Mouse (Mus musculus) bone marrow macrophage, adult 2 months (primary cell): ENCODE measurements around the gene Pkd1l3. TPM values are rescaled to one million over a fixed set of nuclear protein-coding genes. Genes with fewer than 3 reads are reported as not detected.

Experiments
- H3K27ac ChIP-seq: 2 replicates; pipeline ENCODE4 v1.5.1; 2012; ENCODE audit warnings: low read depth, low read length; ENCODE audit not compliant: insufficient read depth
- H3K4me1 ChIP-seq: 2 replicates; pipeline ENCODE4 v1.6.1; 2012; ENCODE audit warnings: low read length; ENCODE audit not compliant: control insufficient read depth, insufficient read depth
- H3K4me3 ChIP-seq: 2 replicates; pipeline ENCODE4 v1.5.1; 2012; ENCODE audit warnings: mild to moderate bottlenecking, low read length, moderate library complexity; ENCODE audit not compliant: insufficient read depth
- CTCF ChIP-seq: IDR thresholded peaks from 2 replicates; pipeline ENCODE4 v1.5.1; 2012; ENCODE audit warnings: low read depth, mild to moderate bottlenecking, low read length, moderate library complexity
- POLR2A ChIP-seq: IDR thresholded peaks from 2 replicates; pipeline ENCODE4 v1.6.1; 2012; ENCODE audit warnings: mild to moderate bottlenecking, low read depth, low read length, borderline replicate concordance
- polyA plus RNA-seq: library from polyadenylated mRNA; stranded (reverse); fragments of >200 nt; gene quantifications from 2 replicates; pipeline ENCODE4 v1.2.4, GENCODE M21; 2012; ENCODE audit not compliant: missing spikeins, insufficient read depth, insufficient read length

Gene Pkd1l3
- polyA plus RNA-seq, 1 experiment = not detected

DNA sequence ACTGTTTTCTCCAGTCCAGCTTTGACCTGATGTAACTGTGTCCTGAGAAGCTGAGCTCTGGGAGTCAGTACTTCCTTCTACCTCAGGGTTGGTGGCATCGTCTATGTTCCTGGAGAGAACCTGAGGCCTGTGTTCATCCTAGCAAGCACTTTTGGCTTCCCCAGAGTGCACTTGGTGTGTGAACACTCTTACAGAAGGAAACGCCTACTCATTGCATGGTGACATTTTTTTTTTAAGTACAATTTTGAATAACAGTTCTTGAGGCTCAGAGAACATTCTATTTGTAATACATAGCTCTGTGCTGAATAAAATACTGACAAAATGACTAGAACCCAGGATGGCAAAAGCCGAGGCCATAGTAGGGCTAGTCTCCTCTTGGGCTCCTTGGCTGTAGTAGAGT lies 42.5 kb downstream of the Pkd1l3 start:
- TF ChIP-seq POLR2A = no peak
- TF ChIP-seq CTCF = no peak
- H3K4me1 ChIP-seq = no peaks in the 10 kb centered on the region
- H3K27ac ChIP-seq = no peak overlapping the region
- no peak overlapping the region for H3K4me3 ChIP-seq

DNA sequence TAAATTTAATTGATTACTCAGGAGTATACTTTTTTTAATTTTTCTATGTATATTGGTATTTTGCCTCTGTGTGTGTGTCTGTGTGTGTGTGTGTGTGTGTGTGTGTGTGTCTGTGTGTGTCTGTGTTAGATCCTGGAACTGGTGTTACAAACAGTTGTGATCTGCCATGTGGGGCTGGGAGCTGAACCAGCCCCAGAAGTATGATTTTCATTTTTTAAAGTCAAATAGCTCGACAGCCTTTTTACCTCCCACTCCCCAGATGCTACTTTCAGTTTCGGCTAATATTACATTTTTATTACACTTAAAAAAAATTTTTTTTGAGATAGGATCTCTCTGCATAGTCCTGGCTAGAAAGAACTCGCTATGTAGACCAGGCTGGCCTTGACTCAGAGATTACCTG lies 48.0 kb downstream of the Pkd1l3 start:
- no peaks in the 10 kb centered on the region for H3K4me1 ChIP-seq
- TF ChIP-seq POLR2A = no peak
- no peak for TF ChIP-seq CTCF
- no peak overlapping the region for H3K27ac ChIP-seq

DNA sequence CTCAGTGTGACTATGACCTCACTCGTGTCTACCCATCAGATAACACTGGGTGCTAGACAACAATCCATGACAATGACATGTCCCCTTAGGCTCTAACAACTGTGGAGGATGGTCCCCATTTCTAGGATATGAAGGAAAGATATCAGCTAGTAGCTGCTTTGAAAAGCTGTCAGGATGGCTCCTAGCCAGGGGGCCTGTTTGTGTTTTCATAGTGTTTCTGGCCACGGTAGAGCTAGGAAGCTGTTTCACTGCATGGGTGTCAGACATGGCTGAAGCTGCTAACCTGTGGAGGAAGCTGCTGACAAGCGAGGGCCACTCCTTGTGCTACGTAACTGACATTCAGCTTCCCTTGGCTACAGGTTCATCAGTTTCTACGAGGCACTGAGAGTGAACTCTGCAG lies 52.3 kb downstream of the Pkd1l3 start:
- no peaks in the 10 kb centered on the region for H3K4me1 ChIP-seq
- no peak overlapping the region for H3K27ac ChIP-seq
- no peak overlapping the region for H3K4me3 ChIP-seq
- TF ChIP-seq CTCF (no peak), POLR2A (no peak)

More for the DNA sequence above, 48.0 kb downstream of the Pkd1l3 start:
- no peak overlapping the region for H3K4me3 ChIP-seq

DNA sequence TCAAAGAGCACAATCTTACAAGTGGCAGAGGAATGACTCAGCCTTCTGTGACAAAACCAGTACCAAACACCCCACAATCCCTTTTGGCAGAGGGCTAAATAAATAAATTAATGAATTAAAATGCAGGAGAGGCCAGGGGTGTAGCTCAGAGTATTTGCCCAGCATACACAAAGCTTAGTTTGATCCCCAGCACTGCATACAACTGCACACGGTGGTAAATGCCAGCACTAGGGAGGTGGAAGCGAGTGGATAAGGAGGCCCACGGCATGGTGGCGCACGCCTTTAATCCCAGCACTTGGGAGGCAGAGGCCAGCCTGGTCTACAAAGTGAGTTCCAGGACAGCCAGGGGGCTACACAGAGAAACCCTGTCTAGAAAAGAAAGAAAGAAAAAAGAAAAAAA lies 58.3 kb downstream of the Pkd1l3 start:
- TF ChIP-seq POLR2A (no peak), CTCF (no peak)
- Histone ChIP-seq H3K27ac (no peak overlapping the region), H3K4me1 (peaks cover 16% of the 10 kb centered on the region), H3K4me3 (no peak overlapping the region)

DNA sequence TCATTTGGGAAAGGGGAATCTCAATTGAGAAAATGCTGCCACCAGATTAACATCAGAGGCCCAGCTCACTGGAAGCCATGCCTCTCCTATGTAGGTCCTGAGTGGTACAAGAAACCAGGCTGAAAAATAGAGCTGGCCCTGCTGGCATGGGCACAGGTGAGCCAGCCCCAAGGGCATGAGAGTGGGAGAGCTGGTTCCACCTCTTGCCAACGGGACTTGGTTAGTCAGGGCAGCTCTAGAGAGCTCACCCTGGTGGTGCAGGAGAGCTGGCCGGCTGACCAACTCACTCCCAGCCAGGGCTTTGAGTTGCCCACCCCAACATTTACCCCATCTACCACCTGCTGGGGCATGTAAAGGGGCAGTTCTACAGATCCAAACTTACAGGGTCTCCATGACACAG lies 59.3 kb downstream of the Pkd1l3 start:
- H3K27ac ChIP-seq = no peak overlapping the region
- no peak for TF ChIP-seq POLR2A
- TF ChIP-seq CTCF = no peak
- H3K4me3 ChIP-seq = no peak overlapping the region
- peaks cover 16% of the 10 kb centered on the region for H3K4me1 ChIP-seq

DNA sequence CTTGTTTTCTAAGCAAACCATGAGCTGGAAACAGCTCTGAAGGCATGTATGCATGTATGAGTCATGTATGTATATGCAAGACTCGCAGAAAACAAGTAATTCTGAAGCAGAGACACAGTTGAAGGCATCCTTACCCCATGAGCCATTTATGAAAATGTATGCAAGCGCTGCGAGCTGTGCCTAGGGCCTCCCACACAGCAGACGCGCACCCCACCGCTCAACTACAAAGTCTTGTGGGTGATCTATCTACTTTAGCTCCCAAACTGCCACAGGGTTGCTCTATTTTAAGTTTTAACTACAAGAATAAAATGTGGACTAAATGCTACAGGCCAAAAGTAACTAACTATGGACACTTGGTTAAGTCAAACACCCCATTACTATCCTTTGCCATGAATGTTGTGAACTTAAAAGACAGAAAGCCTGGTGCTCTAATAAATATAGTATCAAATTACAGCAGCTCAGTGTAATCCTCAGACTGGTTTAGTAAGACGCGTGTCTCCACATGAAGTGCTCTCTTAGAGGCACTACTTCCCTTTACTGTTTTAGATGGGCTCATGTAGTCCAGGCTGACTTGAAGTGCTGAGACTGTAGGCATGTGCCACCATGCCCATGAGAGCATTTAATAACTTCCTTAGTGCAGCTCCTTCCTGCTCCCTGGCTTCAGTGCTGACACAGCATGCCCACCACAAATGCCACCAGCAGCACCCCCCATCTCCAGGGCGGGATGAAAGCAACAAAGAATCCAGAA lies 61.8 kb downstream of the Pkd1l3 start:
- H3K4me3 ChIP-seq = no peak overlapping the region
- TF ChIP-seq POLR2A (no peak), CTCF (no peak)
- H3K27ac ChIP-seq = peak overlapping the region; percentile 41
- peaks cover 16% of the 10 kb centered on the region for H3K4me1 ChIP-seq

DNA sequence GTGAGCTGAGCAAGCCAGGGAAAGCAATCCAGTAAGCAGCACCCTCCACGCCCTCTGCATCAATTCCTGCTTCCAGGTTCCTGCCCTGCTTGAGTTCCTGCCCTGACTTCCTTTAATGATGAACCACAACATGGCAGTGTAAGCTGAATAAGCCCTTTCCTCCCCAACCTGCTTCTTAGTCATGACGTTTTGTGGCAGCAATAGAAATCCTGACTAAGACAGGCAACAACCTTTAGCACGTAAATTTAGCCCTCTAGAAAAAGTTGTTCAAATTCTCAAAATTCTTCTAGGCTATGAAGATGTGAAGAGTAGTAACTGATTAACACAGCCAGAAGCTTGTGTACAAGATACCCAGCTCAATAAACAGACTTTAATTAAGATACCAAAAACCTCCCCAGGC lies 67.2 kb downstream of the Pkd1l3 start:
- peak overlapping the region; percentile 56 for H3K27ac ChIP-seq
- H3K4me3 ChIP-seq = no peak overlapping the region
- no peak for TF ChIP-seq CTCF
- no peak for TF ChIP-seq POLR2A
- H3K4me1 ChIP-seq = peaks cover 26% of the 10 kb centered on the region

DNA sequence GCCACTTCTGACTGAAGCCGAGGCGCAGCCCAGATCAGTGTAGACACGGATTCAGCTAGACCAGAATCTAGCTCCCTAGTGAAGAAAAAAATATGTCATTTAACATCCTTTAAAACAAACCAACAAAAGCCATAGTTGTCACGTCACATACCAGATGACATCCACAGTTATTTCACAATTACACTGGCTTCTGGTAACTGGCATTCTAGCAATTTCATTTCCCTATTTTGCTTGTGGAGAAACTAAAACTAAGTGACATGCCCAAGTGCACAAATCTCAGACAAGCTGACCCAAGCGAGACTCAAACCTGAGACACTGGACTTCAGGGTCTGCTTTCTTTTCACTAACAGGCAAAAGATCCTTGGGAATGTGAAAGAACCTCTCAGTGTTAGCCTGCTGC lies 67.8 kb downstream of the Pkd1l3 start:
- Histone ChIP-seq H3K4me3 (no peak overlapping the region), H3K27ac (peak overlapping the region; percentile 68), H3K4me1 (peaks cover 27% of the 10 kb centered on the region)
- TF ChIP-seq POLR2A = no peak
- TF ChIP-seq CTCF = no peak

DNA sequence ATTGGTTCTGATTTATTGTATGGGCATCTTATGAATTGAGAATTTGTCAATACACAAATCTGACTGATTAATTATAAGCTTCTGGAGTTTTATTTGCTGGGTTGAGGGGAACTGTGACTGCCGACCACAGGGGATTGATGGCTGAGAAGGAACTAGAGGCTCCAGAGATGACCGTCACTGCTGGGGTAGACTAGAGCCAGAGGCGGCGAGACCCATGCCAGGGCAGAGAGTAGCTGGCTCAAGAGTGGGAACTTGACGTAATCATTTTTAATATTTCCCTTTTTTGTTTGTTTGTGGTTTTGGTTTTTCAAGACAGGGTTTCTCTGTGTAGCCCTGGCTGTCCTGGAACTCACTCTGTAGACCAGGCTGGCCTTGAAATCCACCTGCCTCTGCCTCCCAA lies 72.9 kb downstream of the Pkd1l3 start:
- no peak overlapping the region for H3K27ac ChIP-seq
- TF ChIP-seq CTCF = no peak
- TF ChIP-seq POLR2A = no peak
- no peak overlapping the region for H3K4me3 ChIP-seq
- H3K4me1 ChIP-seq = peaks cover 36% of the 10 kb centered on the region

DNA sequence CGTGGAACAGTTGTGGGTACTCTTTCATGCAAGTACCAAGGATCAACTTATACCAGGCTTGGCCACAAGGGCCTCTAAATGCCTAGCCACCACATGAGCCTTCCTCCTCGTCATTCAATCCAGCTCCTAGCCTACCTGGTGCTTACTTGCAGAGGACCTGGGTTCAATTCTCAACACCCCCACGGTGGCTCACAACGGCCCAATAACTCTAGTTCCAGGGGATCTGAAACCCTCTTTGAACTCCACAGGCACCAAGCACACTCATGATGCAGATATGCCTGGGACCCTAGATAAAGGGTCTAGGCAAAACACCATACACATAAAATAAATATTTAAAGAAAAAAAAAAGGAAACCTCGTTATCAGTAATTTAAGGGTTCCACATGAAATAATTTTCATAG lies 77.5 kb downstream of the Pkd1l3 start:
- Histone ChIP-seq H3K4me3 (peak overlapping the region; percentile 23; the same call in 1 of the 2 replicates), H3K4me1 (peaks cover 20% of the 10 kb centered on the region), H3K27ac (no peak overlapping the region)
- TF ChIP-seq POLR2A (no peak), CTCF (no peak)
